Mouse (Mus musculus): ENCODE measurements at regions not wholly inside any gene's neighbourhood (a gene's known extent, or its start where the extent isn't known, plus 50 kb on each side); places are given as distances from the start of the nearest gene placed in this dataset.
A peak's percentile ranks its signal among the peaks of the same experiment; 100 is the strongest.

DNA sequence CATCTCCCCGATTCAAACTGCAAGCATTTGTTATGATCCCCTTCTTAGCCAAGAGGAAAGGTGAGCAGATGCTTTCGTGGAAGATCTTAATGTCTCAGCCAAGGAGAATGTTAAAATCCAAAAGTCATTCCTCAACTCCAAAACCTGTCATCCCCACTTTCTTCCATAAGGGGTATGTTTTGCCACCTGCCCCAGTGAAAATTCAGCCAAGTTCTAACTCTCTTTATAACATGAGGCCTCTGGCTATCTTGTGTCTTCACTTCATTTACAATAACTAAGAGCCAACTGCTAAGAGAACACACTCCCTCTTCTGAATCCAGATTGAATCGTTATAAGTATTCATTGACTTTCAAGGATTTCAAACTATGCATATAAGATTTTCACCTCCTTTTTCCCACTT lies 246.7 kb upstream of the Adam34 start:
- Histone ChIP-seq H3K9ac (no peak overlapping the region), H3K4me3 (no peak overlapping the region), H3K27me3 (replicated peaks) (no peaks in the 10 kb centered on the region), H3K27ac (no peak overlapping the region), H3K4me1 (no peaks in the 10 kb centered on the region), H3K9me3 (no peaks in the 10 kb centered on the region), H3K36me3 (no peaks in the 10 kb centered on the region), H3K4me2 (replicated peaks) (no peak overlapping the region)
- WGBS = 90% methylated on average over 3 of the region's 3 CpGs
- no peak for ATAC-seq (ENCODE audit: low FRiP score, low read depth)

DNA sequence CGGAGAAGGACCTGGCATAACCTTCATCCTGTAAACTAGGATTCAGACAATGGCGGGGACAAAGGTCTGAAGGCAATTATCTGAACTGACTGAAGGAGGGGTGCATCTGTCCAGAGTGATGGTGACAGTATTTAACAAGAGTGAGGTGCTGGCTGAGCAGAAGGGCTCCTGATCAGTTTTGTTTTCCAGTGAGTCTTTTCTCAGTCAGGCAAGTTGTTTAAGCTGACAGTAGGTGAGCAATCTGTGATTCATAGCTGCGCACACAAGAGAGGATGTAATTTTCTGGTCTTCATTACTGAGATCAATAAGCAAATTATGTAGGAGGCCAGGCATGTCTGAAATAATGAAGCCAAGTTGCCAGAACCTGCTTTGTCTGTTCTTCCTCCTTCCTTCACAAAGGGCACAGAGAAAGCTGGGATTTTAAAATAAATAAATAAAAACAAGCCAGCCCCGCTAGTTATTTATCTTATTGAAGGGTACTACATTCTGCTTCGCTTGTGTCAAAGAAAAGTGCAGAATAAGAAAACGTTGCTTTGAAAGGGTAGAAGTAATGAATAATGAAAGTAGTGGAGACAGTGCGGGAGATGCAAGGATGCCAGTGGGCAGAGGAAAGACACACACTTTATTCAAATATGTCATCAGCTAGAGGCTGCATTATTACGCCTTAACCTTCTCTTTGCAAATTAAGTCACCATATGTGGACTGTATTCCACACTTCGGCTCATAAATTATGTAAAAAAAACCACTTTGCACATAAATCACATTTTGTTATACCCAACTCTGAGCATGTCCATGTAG lies 239.6 kb upstream of the Adam34 start:
- no peak for ATAC-seq (ENCODE audit: low FRiP score, low read depth)
- Histone ChIP-seq H3K9ac (no peak overlapping the region), H3K36me3 (no peaks in the 10 kb centered on the region), H3K27me3 (replicated peaks) (no peaks in the 10 kb centered on the region), H3K4me1 (no peaks in the 10 kb centered on the region), H3K9me3 (no peaks in the 10 kb centered on the region), H3K27ac (no peak overlapping the region), H3K4me2 (replicated peaks) (0 out of 2 replicates have a peak overlapping the region, but pooled peaks have one; percentile 7), H3K4me3 (no peak overlapping the region)
- 60% methylated on average over 9 of the region's 9 CpGs for WGBS

DNA sequence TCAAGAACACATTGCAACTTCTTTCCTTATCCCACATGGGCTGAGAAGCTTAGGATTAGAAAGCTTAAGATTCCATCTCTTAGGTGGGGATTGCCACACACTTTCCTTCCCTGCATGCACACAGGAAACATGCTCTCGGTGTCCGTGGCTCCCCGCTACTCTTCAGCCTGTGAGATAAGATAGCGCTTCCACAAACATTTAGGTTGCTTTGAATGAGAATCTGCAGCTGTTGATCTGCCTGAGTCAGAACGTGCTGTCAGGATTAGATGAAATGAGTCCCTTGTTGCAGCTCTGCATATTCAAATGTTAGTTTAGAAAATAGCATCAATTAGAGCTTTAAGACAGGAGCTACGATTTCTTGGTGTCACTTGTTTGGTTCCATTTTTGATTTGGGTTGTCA lies 239.0 kb upstream of the Adam34 start:
- 51% methylated on average over 6 of the region's 6 CpGs for WGBS
- no peak for ATAC-seq (ENCODE audit: low FRiP score, low read depth)
- Histone ChIP-seq H3K4me3 (no peak overlapping the region), H3K27ac (no peak overlapping the region), H3K9me3 (no peaks in the 10 kb centered on the region), H3K4me1 (no peaks in the 10 kb centered on the region), H3K4me2 (replicated peaks) (0 out of 2 replicates have a peak overlapping the region, but pooled peaks have one; percentile 7), H3K27me3 (replicated peaks) (no peaks in the 10 kb centered on the region), H3K9ac (no peak overlapping the region), H3K36me3 (no peaks in the 10 kb centered on the region)

DNA sequence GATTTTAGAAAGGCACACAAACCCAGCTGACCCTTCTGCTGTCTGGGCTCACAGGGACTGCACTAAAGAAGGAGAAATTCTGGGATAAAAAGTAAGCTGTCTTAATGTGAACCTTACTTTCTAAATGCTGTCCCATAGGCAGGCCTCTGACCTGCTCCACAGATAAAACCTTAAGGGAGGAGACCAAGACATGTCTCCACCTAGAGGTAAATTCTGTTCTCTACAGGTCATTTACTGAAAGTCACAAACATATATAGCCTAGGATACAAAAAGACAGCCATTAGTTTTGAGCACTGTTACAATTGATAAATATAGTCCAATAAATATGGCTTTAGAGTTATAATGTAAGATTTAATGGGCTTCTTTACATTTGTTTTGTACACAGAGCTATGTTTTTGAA lies 221.9 kb upstream of the Adam34 start:
- ATAC-seq (ENCODE audit: low FRiP score, low read depth) = no peak
- Histone ChIP-seq H3K36me3 (no peaks in the 10 kb centered on the region), H3K4me1 (no peaks in the 10 kb centered on the region), H3K27ac (no peak overlapping the region), H3K27me3 (replicated peaks) (no peaks in the 10 kb centered on the region), H3K4me2 (replicated peaks) (no peak overlapping the region), H3K9ac (no peak overlapping the region), H3K9me3 (no peaks in the 10 kb centered on the region), H3K4me3 (no peak overlapping the region)

DNA sequence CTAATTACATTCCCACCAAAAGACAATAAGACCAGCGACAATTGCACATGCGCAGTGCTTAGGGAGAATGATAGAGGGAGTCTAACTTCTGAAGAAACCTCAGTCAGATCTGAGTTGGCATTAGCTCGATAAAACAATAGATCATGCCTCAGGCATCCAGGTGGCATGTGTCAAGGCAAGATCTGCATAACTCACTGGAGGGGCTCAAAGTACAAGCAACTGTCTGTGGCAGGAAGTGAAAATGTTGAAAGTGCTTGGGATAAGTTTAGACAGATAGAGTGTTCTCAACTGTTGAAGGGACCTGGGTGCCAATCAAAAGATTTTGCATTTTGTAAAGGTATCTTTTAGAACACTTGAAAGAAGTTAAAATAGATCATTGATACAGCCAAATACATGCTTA lies 213.1 kb upstream of the Adam34 start:
- Histone ChIP-seq H3K4me1 (no peaks in the 10 kb centered on the region), H3K4me3 (no peak overlapping the region), H3K9ac (no peak overlapping the region), H3K9me3 (no peaks in the 10 kb centered on the region), H3K27me3 (replicated peaks) (no peaks in the 10 kb centered on the region), H3K4me2 (replicated peaks) (no peak overlapping the region), H3K27ac (no peak overlapping the region), H3K36me3 (no peaks in the 10 kb centered on the region)
- WGBS = 90% methylated on average over 3 of the region's 3 CpGs
- ATAC-seq (ENCODE audit: low FRiP score, low read depth) = no peak

DNA sequence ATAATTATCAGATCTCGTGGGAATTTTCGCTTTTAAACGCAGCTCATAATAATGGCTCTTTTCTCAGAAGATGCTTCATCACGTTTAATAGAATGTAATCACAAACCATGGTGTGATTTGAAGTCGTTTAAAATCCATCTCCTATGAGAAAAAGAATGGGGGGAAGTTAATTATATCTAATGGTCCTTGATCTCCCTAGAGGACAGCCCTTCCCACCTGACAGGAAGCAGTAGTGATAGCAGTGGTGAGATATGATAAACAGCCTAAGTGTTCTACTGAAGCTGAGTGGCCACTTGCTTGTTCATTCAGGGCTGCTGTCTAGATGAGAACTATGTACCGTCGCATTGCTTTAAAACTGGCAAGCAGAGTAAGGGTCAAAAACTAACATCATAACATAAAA lies 211.4 kb upstream of the Adam34 start:
- no peaks in the 10 kb centered on the region for H3K9me3 ChIP-seq
- H3K4me1 ChIP-seq = no peaks in the 10 kb centered on the region
- WGBS = 72% methylated on average over 7 of the region's 7 CpGs
- no peak overlapping the region for H3K4me3 ChIP-seq
- H3K4me2 ChIP-seq (replicated peaks) = no peak overlapping the region
- H3K27ac ChIP-seq = no peak overlapping the region
- no peaks in the 10 kb centered on the region for H3K36me3 ChIP-seq
- H3K27me3 ChIP-seq (replicated peaks) = no peaks in the 10 kb centered on the region
- no peak overlapping the region for H3K9ac ChIP-seq
- ATAC-seq (ENCODE audit: low FRiP score, low read depth) = 0 out of 2 replicates have a peak, but pooled peaks have one; percentile 29

DNA sequence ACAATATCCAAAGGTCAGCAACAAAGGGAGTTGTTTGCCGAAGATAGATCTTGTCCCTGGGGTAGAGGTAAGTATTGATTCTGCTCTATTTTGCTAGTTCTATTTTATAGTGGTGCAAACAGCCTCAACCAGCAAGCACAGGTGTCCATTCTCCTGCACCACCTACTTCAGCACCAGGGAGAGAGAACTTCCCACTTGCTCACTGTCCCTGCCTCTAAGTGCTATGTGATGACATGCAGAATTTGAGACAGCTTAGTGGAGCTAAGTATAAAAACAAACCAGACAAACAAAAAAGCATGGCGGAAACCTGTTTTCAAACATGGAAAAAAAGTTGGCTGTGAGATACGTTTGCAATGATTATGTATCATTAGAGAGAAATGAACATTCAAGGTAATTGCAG lies 196.3 kb upstream of the Adam34 start:
- H3K9ac ChIP-seq = no peak overlapping the region
- no peak for ATAC-seq (ENCODE audit: low FRiP score, low read depth)
- no peak overlapping the region for H3K27ac ChIP-seq
- WGBS = 82% methylated on average over 3 of the region's 3 CpGs
- H3K4me3 ChIP-seq = no peak overlapping the region
- H3K4me2 ChIP-seq (replicated peaks) = no peak overlapping the region
- no peaks in the 10 kb centered on the region for H3K36me3 ChIP-seq
- H3K27me3 ChIP-seq (replicated peaks) = no peaks in the 10 kb centered on the region
- no peaks in the 10 kb centered on the region for H3K9me3 ChIP-seq
- no peaks in the 10 kb centered on the region for H3K4me1 ChIP-seq

DNA sequence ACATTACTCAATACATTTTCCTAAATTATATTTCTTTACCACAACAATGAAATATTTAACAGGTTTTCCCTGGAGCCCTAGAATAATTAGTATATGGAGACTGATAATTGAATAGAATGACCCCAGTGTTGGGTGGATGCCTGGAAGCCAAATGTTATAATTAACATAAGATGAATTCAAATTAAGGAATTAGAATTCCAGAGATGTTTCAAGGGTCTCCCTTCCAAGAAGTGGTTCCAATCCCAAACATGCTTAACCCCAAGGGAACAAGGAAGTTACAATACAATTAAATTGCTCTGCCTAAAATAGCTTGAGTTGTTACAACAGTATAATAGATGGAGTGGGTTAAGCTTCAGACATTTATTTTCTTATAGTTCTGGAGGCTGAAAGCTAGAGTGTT lies 185.3 kb upstream of the Adam34 start:
- no peak for ATAC-seq (ENCODE audit: low FRiP score, low read depth)

DNA sequence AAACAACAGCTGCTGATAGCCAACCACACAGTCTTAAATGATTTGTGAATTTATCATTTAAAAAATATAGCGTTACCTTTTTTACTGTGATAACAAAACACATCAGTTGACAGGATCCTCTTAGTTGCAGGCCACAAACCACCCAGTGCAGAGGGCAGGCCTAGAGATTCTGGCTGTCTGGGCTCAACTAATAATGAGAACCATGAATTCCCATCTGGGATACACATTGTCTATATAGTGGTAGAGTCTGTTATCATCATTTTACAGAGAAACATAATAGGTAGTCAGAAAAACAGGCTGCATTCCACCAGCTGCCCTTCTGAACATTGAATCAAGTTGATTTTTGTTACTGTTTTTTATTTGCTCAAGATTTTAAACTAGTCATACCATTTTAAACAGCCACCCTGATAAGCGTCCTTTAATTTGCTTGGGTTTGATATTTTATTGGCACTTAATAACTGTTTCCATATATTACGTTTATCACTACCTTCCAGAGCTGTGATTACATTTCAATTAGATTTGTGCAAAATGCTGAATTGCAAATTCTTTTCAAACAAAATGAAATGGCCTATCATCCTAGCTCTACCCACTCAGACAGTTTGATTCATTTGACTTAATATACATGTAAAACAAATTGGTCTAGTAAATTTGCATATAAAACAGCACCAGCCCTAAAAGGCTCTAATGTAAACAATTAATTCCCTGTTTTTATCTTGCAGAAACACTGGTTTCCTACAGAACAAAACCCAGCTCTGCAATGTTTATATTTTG lies 144.2 kb upstream of the Adam34 start:
- Histone ChIP-seq H3K9ac (no peak overlapping the region), H3K4me2 (replicated peaks) (no peak overlapping the region), H3K9me3 (no peaks in the 10 kb centered on the region), H3K27me3 (replicated peaks) (no peaks in the 10 kb centered on the region), H3K4me1 (no peaks in the 10 kb centered on the region), H3K27ac (no peak overlapping the region), H3K36me3 (no peaks in the 10 kb centered on the region), H3K4me3 (no peak overlapping the region)
- ATAC-seq (ENCODE audit: low FRiP score, low read depth) = peak; percentile 50; the same call in 1 of the 2 replicates
- WGBS = 72% methylated on average over 3 of the region's 3 CpGs

More for the DNA sequence above, 185.3 kb upstream of the Adam34 start:
- Histone ChIP-seq H3K27me3 (replicated peaks) (no peaks in the 10 kb centered on the region), H3K4me3 (no peak overlapping the region), H3K9ac (no peak overlapping the region), H3K4me1 (no peaks in the 10 kb centered on the region), H3K36me3 (no peaks in the 10 kb centered on the region), H3K9me3 (no peaks in the 10 kb centered on the region), H3K4me2 (replicated peaks) (no peak overlapping the region), H3K27ac (no peak overlapping the region)

Measured in neural tube, embryonic 12.5 days (tissue).